Mouse (Mus musculus) layer of hippocampus, postnatal 14 days (tissue): ENCODE measurements at regions not wholly inside any gene's neighbourhood (a gene's known extent, or its start where the extent isn't known, plus 50 kb on each side); places are given as distances from the start of the nearest gene placed in this dataset.

Source experiments
- DNase-seq, 2 experiments: peaks; one replicate each; pipeline ENCODE4 v3.0.0; 2021 to 2022; ENCODE audit warnings: low spot score in 2 of 2, mixed read lengths in 1 of 2

GRCm38 (mm10) chr13:58495390-58496073 is 92.4 kb upstream of the Hnrnpk start:
- no peak for DNase-seq

- no peak for DNase-seq
These were observed 91.6 kb upstream of the Hnrnpk start for GRCm38 (mm10) chr13:58494726-58495125.

GRCm38 (mm10) chr13:58490829-58491228 is 87.7 kb upstream of the Hnrnpk start:
- DNase-seq: no peak

- no peak for DNase-seq
These were observed 81.9 kb upstream of the Hnrnpk start for GRCm38 (mm10) chr13:58485011-58485410.

GRCm38 (mm10) chr13:58482701-58483100 is 79.6 kb upstream of the Hnrnpk start:
- no peak for DNase-seq

GRCm38 (mm10) chr13:58480928-58481598 is 77.9 kb upstream of the Hnrnpk start:
- DNase-seq: no peak

GRCm38 (mm10) chr13:58480388-58480927 is 77.3 kb upstream of the Hnrnpk start:
- DNase-seq: no peak

- no peak for DNase-seq
These were observed 75.3 kb upstream of the Hnrnpk start for GRCm38 (mm10) chr13:58478438-58478837.

GRCm38 (mm10) chr13:58477253-58477652 is 74.1 kb upstream of the Hnrnpk start:
- DNase-seq: no peak

GRCm38 (mm10) chr13:58476033-58476830 is 73.1 kb upstream of the Hnrnpk start:
- no peak for DNase-seq

GRCm38 (mm10) chr13:58475495-58475894 is 72.4 kb upstream of the Hnrnpk start:
- no peak for DNase-seq

GRCm38 (mm10) chr13:58472455-58472854 is 69.3 kb upstream of the Hnrnpk start:
- DNase-seq: no peak

- DNase-seq: no peak
These were observed 68.6 kb upstream of the Hnrnpk start for GRCm38 (mm10) chr13:58471704-58472103.

- no peak for DNase-seq
These were observed 66.6 kb upstream of the Hnrnpk start for GRCm38 (mm10) chr13:58469731-58470130.

- DNase-seq: no peak
These were observed 64.0 kb upstream of the Hnrnpk start for GRCm38 (mm10) chr13:58467097-58467642.

- DNase-seq: peak in 1 of 2 experiments; percentile 29
These were observed 62.3 kb upstream of the Hnrnpk start for GRCm38 (mm10) chr13:58465206-58466104.
